Mouse (Mus musculus): ENCODE measurements around the gene Arid3a. TPM values are rescaled to one million over a fixed set of nuclear protein-coding genes. Genes with fewer than 3 reads are reported as not detected.

Arid3a gene
- polyA plus RNA-seq, 1 experiment: 4.7 TPM

DNA sequence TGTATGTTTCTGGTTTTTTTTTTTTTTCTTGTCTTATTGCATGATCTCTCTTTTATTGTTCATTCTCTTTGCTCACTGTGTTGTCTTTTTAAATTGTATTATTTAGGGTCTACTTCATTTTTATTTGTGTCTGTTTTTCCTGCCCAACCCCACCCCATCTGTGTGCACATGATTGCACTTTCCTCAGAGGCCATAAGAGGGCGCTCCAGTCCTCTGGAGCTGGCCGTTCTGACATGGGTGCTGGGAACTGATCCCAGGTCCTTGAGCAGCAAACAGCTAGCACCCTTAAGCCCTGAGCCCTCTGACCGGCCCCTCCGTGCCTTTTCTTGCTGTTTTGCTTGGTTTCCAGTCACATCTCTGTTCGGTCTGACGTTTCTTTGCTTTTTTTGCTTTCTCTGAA, 64.7 kb downstream of the Arid3a start:
- TF ChIP-seq POLR2A (IDR thresholded peaks at IDR 0.05; ENCODE audit: borderline replicate concordance, insufficient read depth, low read length) (no peak), CTCF (IDR thresholded peaks at IDR 0.05; ENCODE audit: borderline replicate concordance, insufficient read depth, low read depth, low read length) (no peak)
- DNase-seq: no peak
- no peak overlapping the region for H3K27ac ChIP-seq (ENCODE audit: insufficient read depth, low read length)
- H3K4me3 ChIP-seq (replicated peaks; ENCODE audit: insufficient read depth, low read depth, low read length): no peak overlapping the region
- H3K4me1 ChIP-seq (ENCODE audit: control insufficient read depth, insufficient read depth, low read length): peaks cover 3% of the 10 kb centered on the region; the same call in 1 of the 2 replicates
- no peaks in the 10 kb centered on the region for H3K27me3 ChIP-seq (ENCODE audit: control insufficient read depth, insufficient read depth, low read length)
- WGBS: 83% methylated on average over 6 of the region's 6 CpGs

DNA sequence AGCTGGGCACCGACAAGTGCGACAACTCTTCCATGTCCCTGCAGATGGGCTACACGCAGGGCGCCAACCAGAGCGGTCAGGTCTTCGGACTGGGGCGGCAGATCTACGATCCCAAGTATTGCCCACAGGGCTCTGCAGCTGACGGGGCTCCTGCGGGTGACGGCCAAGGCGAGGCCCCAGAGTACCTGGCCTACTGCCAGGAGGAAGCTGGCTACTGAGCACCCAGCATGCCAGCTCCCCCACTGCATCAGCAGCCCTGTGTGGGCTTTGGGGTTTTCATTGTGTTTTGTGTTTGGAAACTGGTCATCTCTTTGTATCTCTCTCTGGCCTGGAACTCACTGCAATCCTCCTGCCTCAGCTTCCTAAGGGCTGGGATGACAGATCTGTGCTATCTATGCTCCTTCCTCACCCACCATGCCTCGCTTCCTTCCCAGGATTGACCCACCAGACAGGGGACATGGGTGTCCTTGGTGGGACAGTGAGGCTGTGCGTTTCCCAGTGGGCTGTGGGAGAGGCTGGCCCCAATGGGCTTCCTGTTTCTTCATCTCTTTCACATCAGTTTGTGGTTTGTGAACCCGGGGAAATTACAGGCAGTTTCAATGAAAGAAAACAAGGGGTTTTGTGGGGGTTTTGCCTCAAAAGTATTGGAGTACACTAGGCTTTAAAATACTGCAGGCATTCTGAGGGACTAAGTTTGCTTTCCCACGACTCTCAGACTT, 67.7 kb downstream of the Arid3a start:
- Histone ChIP-seq H3K27me3 (ENCODE audit: control insufficient read depth, insufficient read depth, low read length) (no peaks in the 10 kb centered on the region), H3K4me1 (ENCODE audit: control insufficient read depth, insufficient read depth, low read length) (no peaks in the 10 kb centered on the region), H3K27ac (ENCODE audit: insufficient read depth, low read length) (no peak overlapping the region), H3K4me3 (replicated peaks; ENCODE audit: insufficient read depth, low read depth, low read length) (no peak overlapping the region)
- DNase-seq: no peak
- TF ChIP-seq POLR2A (IDR thresholded peaks at IDR 0.05; ENCODE audit: borderline replicate concordance, insufficient read depth, low read length): no peak
- no peak for TF ChIP-seq CTCF (IDR thresholded peaks at IDR 0.05; ENCODE audit: borderline replicate concordance, insufficient read depth, low read depth, low read length)
- 42% methylated on average over 16 of the region's 16 CpGs for WGBS

DNA sequence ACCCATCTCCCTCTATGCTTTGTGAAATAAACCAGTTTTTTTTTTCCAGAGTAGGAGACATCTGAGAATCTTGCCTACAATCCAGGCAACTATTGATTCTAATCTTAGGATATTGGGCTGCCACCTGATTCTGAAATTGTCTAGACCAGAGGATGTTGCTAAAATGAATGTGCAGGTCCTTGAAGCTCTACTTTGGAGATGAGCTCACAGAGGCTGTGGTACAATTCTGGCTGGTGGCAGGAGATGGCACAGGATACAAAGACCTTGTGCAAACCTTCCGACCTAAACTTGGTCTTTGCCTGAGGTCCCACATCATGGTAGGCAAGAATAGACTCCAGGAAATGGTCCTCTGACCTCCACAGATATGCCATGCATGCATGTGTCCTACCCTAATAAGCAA, 68.8 kb downstream of the Arid3a start:
- no peak overlapping the region for H3K4me3 ChIP-seq (replicated peaks; ENCODE audit: insufficient read depth, low read depth, low read length)
- H3K4me1 ChIP-seq (ENCODE audit: control insufficient read depth, insufficient read depth, low read length): no peaks in the 10 kb centered on the region
- no peaks in the 10 kb centered on the region for H3K27me3 ChIP-seq (ENCODE audit: control insufficient read depth, insufficient read depth, low read length)
- TF ChIP-seq POLR2A (IDR thresholded peaks at IDR 0.05; ENCODE audit: borderline replicate concordance, insufficient read depth, low read length) (no peak), CTCF (IDR thresholded peaks at IDR 0.05; ENCODE audit: borderline replicate concordance, insufficient read depth, low read depth, low read length) (no peak)
- no peak overlapping the region for H3K27ac ChIP-seq (ENCODE audit: insufficient read depth, low read length)
- 76% methylated on average over 1 of the region's 1 CpGs for WGBS
- no peak for DNase-seq

DNA sequence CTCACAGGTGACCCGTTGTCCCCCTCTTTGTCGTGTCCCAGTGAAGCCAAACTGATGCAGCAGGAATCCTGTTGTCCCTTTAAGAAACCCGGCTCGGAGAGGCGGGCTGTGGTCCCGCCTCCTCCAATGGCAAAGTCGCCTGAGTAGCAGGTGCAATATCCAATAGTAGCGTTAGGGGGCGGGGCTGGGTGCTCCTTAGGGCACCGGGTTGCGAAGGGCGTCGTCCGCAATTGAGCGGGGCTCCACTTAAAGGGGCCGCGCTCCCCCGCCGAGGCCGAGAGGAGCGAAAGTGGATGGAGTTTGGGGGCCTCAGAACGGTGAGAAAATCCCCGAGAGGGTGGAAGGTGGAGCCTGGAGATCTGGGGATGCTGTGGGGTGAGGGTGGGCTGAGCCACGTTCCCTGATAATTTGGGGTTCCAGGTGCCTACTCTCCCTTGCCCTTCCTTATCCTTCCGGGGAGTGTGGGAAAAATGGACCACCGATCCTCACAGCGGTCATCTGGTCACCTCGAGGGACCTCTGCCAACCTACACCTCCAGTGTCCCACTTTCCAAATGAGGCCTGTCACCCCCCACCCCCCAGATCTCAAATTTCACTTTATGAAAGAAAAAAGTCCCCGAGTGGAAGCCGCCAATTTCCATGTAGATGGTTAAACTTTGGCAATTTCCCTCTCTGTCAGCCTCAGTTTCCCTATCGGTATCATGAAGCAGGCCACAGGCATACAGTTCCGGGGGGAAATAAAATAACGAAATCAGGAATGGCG, 69.6 kb downstream of the Arid3a start, which contains the start of gene Abca7:
TSS of gene Abca7 (plus strand) at position 223 of the 762 bp plus-strand sequence.
- Histone ChIP-seq H3K4me1 (ENCODE audit: control insufficient read depth, insufficient read depth, low read length) (no peaks in the 10 kb centered on the region), H3K27ac (ENCODE audit: insufficient read depth, low read length) (peak within 1 kb of the TSS; percentile 34; the same call in 1 of the 2 replicates), H3K4me3 (replicated peaks; ENCODE audit: insufficient read depth, low read depth, low read length) (peak within 1 kb of the TSS; percentile 74), H3K27me3 (ENCODE audit: control insufficient read depth, insufficient read depth, low read length) (no peaks in the 10 kb centered on the region)
- peak; percentile 29; the same call in 1 of the 2 replicates for TF ChIP-seq POLR2A (IDR thresholded peaks at IDR 0.05; ENCODE audit: borderline replicate concordance, insufficient read depth, low read length)
- no peak for TF ChIP-seq CTCF (IDR thresholded peaks at IDR 0.05; ENCODE audit: borderline replicate concordance, insufficient read depth, low read depth, low read length)
- under 1% methylated on average over 34 of the region's 34 CpGs for WGBS
- DNase-seq: peak; percentile 95 to 98

DNA sequence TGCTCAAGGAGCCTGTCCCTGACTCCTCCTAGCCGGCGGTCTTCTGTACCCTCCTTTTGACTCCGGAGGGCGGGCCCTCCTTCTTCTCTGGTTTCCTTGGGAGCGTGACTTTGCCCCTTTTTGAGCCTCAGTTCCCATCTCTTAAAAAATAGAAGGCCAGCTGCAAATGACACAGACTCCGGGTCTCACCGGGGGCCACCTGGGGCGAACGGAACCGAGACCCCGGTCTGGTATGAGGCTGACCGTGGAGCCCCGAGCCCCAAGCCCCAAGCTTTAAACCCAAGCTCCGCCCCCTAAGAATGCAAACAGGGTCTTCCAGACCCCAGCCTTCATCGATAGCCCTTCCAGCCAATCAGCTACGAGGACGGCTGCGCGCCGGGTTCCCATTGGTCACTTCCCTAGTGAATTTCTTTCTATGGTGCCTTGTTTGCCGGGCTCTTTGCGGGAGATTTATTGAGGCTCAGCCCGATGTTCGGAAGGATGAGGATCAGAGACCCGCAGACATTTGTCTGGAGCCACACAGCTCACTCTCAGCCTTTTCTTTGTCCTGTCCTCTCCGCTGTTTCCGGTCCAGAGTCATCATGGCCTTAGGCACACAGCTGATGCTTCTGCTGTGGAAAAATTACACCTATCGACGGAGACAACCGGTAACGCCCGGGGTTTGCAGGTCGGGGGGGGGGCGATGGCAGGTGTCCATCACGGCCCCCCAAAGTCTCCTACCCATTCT, 70.4 kb downstream of the Arid3a start:
- Histone ChIP-seq H3K4me1 (ENCODE audit: control insufficient read depth, insufficient read depth, low read length) (no peaks in the 10 kb centered on the region), H3K27me3 (ENCODE audit: control insufficient read depth, insufficient read depth, low read length) (no peaks in the 10 kb centered on the region), H3K27ac (ENCODE audit: insufficient read depth, low read length) (peak overlapping the region; percentile 34; the same call in 1 of the 2 replicates), H3K4me3 (replicated peaks; ENCODE audit: insufficient read depth, low read depth, low read length) (peak overlapping the region; percentile 74)
- peak; percentile 84 to 86 for DNase-seq
- under 1% methylated on average over 35 of the region's 35 CpGs for WGBS
- TF ChIP-seq POLR2A (IDR thresholded peaks at IDR 0.05; ENCODE audit: borderline replicate concordance, insufficient read depth, low read length) (no peak), CTCF (IDR thresholded peaks at IDR 0.05; ENCODE audit: borderline replicate concordance, insufficient read depth, low read depth, low read length) (no peak)

DNA sequence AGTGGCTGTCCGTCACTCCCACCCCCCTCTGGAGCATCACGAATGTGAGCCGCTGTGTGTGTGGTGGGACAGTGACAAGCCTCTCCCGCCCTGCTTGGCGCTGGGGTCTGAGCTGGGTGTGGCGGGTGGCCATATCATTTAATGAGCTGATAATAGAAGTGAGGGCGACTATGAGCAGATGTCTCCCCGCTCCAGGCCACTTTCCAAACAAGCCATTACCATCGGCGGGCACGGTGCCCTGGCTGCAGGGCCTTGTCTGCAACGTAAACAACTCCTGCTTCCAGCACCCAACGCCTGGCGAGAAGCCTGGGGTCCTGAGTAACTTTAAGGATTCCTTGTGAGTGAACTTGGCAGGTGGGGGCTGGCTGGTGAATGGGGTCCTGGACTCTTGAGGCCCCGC, 71.0 kb downstream of the Arid3a start:
- no peaks in the 10 kb centered on the region for H3K4me1 ChIP-seq (ENCODE audit: control insufficient read depth, insufficient read depth, low read length)
- peak; percentile 77 for DNase-seq
- H3K27ac ChIP-seq (ENCODE audit: insufficient read depth, low read length): no peak overlapping the region
- WGBS: 3% methylated on average over 15 of the region's 15 CpGs
- peak overlapping the region; percentile 74 for H3K4me3 ChIP-seq (replicated peaks; ENCODE audit: insufficient read depth, low read depth, low read length)
- no peak for TF ChIP-seq CTCF (IDR thresholded peaks at IDR 0.05; ENCODE audit: borderline replicate concordance, insufficient read depth, low read depth, low read length)
- no peak for TF ChIP-seq POLR2A (IDR thresholded peaks at IDR 0.05; ENCODE audit: borderline replicate concordance, insufficient read depth, low read length)
- H3K27me3 ChIP-seq (ENCODE audit: control insufficient read depth, insufficient read depth, low read length): no peaks in the 10 kb centered on the region

DNA sequence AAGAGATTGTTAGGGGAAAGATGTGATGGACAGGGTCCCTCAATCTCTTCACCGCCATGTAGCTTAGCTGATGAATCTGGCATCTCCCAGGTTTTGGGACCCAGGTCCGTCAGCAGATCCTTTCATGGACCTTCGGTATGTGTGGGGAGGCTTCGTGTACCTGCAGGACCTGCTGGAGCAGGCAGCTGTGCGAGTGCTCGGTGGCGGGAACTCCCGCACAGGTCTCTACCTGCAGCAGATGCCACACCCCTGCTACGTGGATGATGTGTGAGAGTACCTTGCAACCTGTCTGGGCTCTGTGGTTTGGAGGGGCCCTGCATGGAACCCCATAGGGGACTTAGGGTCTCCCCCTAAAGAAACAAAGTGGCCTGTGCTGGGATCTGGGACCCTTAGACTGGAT, 75.1 kb downstream of the Arid3a start:
- no peak overlapping the region for H3K27ac ChIP-seq (ENCODE audit: insufficient read depth, low read length)
- no peaks in the 10 kb centered on the region for H3K4me1 ChIP-seq (ENCODE audit: control insufficient read depth, insufficient read depth, low read length)
- H3K27me3 ChIP-seq (ENCODE audit: control insufficient read depth, insufficient read depth, low read length): no peaks in the 10 kb centered on the region
- 87% methylated on average over 9 of the region's 9 CpGs for WGBS
- TF ChIP-seq CTCF (IDR thresholded peaks at IDR 0.05; ENCODE audit: borderline replicate concordance, insufficient read depth, low read depth, low read length) (no peak), POLR2A (IDR thresholded peaks at IDR 0.05; ENCODE audit: borderline replicate concordance, insufficient read depth, low read length) (no peak)
- H3K4me3 ChIP-seq (replicated peaks; ENCODE audit: insufficient read depth, low read depth, low read length): no peak overlapping the region
- DNase-seq: no peak

Data from cerebellum, adult 2 months (tissue).